Mouse (Mus musculus) cerebellum, postnatal 36 days (tissue): ENCODE measurements around the gene Nuak1.
A peak's percentile ranks its signal among the peaks of the same experiment; 100 is the strongest.

Source experiments
- DNase-seq, 2 experiments: peaks; one replicate each; pipeline ENCODE4 v3.0.0; 2021 to 2022; ENCODE audit warnings: mixed read lengths in 2 of 2

The Nuak1 gene

DNA sequence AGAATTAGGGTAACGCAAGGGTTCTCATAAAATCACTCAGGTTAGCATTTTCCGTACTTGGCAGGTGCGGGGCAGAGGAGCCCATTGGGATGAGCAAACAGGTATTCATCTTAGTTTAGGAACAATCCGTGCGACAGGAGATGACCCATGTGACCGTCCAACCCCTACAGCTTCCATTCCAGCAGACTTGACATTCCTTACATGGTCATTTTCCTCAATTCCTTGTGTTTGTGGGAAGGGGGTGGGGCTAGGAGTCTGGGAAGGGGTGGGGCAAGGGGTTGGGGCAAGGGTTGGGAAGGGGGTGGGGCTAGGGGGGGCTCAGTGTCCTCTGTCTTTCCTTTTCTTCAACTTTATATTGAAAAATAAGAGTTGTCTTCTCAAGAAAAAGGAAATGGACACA, 6.3 kb upstream of the Nuak1 start:
- DNase-seq: no peak

DNA sequence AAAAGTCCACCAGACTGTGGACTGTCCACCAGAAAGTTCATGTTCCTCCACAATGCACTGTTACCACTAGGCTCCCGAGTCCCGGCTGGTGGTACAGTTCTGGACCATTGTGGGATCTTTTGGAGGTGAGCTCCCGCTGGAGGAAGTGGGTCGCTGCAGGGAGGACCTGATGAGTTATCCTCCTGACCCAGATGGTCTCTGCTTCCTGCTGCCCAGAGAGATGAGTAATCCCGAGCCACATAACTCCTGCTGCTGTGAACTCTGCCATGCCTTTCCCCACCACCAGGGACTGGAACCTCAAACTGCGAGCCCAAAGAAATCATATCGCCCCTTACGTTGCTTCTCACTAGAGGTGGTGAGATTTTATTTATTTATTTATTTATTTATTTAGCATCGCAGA, 4.0 kb upstream of the Nuak1 start:
- peak in 1 of 2 experiments; percentile 12 for DNase-seq

DNA sequence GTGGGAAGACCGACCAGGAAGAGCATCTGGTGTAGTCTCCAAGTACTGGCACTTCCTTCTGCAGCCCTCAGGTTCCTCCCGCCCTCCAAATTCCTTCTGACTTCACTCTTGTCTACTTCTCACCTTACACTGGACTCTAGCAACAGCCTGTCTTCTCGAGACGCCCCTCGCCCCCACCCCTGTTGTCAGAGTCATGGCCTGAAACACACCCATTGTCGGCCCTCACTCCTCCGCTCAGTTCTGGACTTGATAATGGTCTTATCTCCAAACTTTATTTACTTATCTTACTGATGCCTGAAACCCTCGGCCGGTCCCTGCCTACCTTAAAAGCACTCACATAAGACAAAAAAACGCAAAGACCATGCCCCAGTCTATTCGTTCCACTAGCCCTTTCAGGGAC, 1.4 kb upstream of the Nuak1 start:
- DNase-seq: peak in 1 of 2 experiments; percentile 12

DNA sequence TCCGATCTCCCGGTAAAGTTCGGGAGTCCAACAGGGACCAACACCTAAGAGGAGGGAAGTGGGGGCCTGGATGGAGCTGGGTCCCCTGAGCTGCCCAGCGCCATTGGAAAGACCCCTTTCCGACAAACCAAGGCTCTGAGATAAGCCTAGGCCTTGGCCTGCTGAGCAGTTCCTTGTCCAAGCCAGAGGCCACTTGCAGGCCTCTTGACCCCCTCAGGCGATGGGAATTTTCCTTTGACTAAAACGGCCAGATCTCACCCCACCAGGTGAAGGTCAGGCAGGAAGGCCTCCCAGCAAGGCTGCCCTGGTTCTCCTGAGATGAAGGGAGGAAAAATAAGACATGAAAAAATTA, 1.0 kb upstream of the Nuak1 start:
- no peak for DNase-seq

DNA sequence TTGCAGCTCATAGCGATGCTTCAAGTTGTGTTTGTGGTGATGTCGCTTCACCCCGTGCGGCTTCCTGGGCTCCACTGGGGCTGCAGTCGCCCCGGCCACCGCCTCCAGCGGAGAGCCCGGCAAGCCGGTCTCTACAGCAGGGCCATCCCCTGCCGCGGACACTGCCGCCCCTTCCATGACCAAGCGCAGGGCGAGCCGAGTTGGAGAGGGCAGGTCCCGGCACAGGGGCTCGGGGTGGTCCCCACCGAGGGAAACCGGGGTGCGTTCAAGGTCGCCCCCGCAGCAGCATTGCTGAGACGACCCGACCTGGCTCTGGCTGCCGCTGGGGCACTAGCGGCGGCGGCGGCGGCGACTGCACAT, 236 bp downstream of the Nuak1 start:
- DNase-seq: no peak

DNA sequence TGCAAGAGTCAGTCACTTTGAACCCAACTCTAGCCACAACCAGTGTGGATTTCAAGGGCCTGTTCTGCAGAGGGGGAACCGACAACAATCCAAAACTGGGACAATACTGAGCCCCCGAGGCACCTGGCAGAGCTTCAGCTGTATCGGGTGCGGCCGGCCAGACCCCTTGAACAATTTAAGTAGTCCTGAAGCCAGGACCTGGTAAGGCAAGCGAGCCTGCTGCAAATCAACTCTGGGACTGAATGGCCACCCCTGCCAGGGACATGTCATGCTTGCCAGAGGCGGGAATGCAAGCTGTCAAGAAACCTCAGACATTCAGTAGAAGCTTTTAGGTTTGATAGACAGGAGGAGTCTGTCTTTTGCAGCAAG, 1.2 kb downstream of the Nuak1 start:
- peak; percentile 42 to 58 for DNase-seq

DNA sequence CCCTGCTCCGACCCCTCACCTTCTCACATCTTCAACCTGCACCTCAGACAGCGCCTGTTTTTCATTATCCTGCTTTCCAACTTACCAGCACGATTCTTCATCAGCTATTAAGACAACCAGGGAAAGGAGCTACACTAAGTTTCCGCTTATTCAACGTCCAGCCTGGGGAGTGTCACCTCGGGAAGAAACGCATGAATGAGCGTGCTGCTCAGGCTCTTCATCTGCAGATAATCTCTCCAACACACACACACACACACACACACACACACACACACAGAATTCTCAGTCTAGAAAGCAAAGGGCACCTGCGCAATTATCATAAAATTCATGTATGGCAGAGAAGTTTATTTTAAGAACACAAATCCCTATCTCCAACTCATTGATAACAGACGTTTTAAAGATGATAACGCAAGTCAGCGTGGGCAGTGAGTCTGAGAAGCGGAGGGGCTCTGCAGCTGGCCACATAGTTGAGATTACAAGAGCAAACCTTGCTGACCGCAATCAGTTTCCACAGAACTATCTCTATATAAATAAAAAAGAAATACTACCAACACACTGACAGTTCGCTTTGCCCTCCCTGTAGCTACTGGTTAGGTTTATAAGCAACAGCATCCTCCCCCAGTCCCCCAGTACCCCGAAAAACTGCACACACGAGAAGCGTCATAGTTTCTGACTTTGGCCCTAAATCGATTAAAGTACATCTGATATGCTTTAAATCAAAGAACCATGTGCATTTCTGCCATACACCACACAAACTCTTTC, 1.8 kb downstream of the Nuak1 start:
- DNase-seq: no peak

DNA sequence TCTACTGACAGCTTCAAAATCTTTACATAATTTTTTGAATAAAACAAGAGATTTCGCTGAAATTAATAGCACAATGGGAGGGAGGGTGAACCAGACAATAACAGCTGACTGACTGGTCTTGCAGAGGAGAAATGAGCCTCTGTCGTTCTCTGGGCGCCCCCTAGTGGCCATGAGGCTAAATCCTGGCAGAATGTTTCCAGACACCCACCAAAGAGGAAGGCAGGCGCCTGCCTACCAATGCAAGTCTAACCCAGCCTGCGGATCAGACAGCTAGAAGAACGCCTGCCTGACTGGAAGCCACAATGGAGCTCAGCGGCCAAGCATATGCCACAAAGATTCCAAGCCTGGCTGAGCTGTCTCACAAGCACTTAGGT, 2.4 kb downstream of the Nuak1 start:
- peak; percentile 99 to 100 for DNase-seq

DNA sequence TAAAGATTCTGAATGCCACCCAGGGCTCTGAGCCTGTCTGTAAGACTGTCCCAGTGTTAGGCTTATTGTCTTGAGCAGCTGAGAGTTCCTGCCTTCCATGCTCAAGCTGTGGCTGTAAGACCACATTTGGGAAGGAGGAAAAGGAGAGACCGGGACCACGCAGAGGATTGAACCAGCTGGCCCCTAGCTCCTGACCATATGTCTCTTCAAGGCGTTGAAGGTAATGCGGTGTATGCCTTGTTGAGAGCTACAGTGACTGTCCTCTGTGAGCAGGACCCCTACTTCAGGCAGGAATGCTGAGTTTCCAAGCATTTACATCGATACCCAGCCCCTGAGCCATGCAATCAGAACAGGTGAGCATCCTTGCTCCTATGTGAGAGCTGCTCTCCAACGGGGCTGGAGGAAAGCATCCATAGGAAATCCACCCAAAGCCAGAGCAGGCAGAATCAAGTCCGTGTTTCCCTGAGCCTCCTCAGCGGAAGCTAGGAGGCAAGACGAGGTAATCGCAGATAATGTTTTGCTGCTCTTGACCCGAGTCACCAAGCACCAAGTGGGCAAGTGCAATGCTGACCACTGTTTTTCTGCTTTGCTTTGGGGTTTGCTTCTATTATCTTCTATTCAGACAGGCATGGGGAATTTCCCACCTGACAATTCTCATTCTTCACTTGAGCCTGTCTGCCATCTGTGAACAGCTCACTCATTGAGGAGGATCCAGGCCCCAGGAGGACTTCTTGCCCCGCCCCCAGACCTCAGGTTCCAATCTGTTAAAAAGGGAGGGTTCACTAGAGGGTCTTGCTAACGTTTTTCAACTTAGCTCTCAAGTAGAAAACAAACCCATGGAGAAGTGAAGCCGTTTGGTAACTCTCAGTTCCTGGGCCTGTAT, 3.0 kb downstream of the Nuak1 start:
- peak; percentile 70 to 73 for DNase-seq

DNA sequence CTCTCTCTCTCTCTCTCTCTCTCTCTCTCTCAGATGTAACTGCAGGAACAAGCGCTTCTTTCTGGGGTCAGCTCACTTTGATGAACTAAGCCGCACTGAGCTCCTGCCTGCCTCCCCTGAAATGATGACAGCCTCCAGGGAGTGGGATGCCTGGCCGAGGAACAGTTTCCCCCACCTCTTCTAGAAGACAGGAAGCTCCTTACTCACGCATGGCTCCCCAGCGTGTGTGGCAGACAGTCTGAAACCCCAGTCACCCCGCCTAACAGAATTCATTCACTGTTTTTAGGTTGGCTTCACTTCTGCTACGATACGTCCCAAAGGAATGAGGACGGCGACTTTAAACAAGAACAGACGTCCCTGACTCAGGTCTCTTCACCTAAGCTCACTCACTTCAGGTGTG, 4.5 kb downstream of the Nuak1 start:
- DNase-seq: peak in 1 of 2 experiments; percentile 35

DNA sequence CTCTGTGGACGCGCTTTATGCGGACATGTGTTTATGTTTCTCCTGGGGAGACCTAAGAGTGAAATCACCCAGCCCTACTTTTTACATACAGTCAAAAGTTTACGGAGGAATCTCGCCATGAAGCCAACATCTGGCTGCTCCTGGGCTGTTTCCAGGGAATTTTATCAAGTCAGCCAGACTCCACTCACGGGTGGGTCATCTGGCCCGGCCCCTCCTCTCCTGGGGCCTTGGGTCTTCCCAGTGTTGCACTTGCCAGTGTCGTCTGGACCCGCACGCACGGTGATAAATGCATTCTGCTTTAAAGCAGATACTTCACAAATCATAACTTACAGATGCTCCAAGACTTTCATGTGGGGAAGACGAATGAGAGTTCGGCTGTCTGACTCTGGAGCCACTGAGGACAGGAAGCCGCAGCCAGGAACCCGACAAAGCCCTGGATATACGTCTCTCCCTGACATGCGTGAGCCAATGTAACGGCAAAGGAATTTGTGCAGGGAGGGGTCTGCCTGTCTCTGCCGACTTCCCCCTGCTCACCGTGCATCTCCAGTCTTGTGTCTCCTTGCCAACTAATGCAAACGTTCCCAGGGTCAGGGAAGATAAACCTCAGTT, 7.1 kb downstream of the Nuak1 start:
- peak in 1 of 2 experiments; percentile 9 for DNase-seq

DNA sequence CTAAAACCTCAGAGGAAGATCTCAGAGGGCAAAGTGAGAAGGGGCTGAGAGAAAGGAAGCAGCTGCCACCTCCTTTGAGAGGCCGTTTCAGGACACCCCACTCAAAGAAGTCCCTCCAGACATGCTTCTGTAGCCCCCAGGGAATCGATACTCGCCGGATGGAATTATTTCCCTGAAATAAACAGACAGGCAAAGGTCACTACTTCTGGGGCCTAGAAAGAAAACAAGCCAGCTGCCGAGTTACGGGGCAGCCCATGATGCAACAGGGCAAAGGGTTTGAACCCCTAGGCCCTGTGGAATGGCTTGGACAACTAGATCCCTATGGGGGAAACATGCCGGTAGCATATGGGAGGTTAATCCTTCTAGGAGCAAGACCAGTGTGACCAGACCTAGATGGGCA, 16.0 kb downstream of the Nuak1 start:
- no peak for DNase-seq

DNA sequence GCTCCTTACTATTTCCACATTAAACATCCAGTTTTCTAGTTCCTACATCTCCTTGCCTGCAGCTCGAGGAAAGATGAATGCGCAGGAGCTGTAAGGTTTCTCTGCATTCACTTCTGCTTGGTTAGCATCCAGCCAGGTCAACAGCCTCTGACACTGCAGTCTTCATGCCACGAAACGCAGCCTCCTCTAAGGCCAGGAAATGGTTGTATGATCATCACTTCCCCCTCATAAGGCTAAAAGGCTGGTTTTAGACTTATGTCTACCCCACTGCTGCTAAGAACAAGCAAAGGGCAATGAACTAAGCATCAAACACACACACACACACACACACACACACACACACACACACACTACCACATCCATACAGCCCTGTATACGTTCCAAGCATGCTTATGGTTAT, 16.5 kb downstream of the Nuak1 start:
- DNase-seq: no peak

DNA sequence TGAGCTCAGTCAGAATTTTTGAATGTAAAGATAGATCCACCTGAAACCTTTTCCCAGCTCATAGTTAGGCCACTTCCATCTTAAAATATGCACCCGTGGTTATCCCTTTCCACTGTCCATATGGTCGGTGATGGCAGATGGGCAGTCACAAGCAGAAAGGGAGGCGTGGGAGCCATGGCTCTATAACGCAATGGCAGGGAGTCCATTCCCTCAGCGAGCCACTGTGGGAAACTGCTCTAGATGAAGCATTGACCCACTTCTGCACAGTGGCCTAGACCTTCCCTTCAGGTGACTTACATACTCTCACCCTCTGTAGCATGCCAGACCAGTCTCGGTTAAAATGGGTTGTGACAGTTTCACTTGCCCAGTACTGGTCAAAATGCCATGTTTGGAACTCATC, 19.8 kb downstream of the Nuak1 start:
- peak; percentile 53 to 57 for DNase-seq

DNA sequence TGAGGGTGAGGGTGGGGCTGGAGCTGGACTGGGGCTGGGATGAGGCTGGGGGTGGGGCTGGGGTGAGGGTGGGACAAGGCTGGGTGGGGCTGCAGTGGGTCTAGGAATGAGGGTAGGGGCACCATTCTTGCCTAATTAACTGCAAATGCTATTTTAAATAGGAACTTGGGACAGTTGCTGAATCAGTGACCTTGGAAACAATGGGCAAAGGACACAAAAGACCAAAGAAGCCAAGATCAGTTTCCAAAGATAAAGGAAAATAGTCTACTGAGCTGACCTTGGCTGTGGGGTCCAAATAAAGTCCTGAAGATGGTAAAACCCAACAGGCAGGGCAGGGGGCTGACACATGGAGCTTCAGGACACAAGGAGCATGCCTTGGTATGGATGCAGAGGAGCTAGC, 22.0 kb downstream of the Nuak1 start:
- DNase-seq: no peak

DNA sequence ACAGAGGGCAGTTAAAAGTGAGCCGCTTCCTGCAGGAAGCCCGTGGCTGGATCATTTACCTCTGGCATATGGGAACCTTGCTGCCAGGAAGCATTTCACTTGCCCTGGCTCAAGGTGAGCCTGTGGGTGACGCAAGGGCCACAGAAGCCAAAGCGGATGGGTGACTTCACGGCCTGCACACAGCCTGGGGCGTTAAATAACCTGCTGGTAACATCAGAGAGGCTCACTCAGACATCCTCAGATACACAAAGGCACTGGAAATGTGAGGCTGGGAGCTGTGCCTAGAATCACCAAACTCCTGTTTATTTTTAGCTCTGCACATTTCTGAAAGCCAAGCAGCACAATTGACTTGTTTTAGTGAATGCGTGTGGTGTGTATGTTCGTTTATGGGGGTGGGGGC, 23.6 kb downstream of the Nuak1 start:
- DNase-seq: peak; percentile 49 to 58

DNA sequence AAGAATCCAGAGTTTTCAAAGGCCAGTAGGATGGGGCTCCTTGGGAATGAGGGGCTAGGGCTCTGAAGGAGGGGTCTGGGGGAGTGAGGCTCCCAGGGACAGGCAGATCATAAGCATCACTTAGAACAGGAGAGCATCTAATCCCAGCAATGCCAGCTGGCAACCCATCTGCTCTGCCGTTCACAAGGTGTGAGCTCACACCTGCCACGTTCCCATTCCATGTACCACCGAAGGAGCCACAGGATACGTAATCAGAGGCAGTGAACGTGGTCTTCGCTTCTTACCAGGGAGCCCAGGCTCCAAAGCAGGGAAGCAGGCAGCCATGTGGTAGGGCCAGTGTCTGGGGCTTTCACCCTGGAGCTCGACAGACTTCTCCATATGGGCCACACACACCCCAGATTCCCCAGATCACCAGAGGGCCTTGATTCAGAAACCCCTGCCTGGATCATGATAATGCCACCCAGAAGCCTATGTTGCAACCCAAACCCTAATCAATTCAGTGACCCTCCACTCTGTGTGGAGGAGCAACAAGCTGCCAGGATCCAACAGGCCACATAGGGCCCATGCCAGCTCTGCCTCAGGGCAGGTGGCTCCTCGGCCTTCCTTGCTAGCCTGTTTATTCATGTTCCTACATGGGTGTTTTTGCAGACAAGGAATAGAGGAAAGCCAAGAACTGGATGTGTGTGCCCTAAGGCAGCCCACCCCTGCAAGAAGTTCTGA, 25.3 kb downstream of the Nuak1 start:
- DNase-seq: peak; percentile 65 to 67

DNA sequence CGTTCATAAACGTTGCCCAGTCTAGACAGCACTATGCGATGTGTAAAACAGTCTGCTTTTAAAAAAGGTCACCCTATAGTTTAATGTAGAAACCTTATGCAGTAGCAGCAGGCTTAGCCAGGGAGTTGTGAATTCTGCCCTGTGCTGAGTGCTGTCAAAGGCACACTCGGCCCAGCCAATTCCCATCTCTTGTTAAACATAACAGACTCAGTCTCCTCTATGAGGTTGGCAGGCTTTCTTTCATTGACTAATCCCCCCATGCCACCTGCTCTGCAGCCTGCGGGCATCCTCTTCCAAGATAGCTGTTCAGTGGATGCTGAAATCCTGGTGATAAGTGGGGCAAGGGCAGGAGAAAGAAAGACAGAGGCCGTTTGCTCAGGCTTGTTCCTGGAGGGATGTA, 27.1 kb downstream of the Nuak1 start:
- DNase-seq: peak; percentile 75 to 77

DNA sequence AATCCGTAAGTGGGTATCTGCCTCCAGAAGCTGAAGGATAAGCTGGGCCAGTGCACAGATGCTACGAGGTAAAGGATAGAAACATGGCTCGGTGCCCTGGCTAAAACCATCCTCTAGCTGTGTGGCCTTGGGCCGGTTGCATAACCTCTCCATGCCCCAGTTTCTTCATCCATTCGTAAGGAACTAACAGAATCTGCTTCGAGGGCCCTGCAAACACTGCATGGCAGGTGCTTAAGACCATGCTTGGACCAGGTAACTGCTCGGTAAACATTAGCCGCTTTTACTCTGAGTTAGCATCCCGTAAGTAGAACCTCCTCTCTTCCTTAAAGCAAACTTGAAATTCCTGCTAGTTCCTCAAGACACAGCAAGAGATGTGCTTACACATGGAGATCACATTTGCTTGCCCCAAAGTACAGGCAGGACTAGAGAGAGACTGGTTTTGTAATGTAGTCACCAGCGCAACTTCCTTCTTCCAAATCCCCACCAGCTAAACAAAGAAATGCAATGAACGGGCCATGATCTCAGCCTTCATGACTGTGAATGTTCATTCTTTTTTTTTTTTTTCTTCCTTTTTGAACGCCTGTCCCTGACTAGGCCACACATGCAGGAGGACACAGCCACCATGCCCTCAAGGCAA, 28.0 kb downstream of the Nuak1 start:
- DNase-seq: peak; percentile 79 to 83

DNA sequence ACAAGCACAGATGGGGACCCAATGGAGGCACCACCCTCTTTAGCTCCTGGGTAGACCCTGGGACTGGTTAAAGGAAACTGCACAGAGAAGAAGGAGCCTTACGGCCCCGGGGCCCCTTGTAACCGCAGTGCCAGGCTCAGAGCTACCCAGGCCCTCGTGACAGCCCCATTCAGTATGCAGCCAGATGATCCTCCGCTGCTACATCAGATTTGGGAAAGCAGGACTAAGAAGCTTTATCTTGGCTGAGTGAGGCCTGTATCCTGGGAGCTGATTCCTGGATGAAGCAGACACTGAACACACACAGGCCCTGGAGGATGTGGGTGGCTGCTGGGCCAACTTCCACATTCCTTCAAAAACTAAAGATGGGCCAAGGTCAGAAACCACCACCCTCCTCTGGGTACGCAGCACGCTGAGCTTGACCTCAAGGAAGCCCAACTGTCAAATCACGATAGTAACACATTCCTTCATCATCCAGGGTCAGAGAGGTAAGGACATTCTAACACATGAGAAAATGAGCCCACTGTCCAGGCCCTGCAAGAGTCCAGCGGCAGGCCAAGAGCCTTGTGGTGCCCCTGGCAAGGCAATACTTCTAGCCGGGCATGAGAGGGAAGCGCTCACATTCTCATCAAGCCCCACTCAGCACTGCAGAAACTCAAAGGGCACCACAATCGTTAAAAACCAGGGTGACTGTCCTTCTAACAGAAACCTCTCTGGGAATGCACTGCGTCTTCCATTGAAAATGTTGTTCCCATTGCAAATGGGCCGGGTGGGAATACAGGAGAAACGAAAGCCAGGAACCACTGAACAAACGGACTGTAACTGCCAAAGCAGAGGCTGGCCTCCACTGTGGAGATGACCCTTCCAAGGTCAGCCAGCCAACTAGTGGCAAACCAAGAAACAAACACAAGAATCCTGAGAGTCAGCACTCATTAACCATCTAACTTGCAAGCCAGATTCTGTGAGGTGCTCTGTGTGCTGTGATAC, 29.0 kb downstream of the Nuak1 start:
- peak; percentile 39 to 46 for DNase-seq

DNA sequence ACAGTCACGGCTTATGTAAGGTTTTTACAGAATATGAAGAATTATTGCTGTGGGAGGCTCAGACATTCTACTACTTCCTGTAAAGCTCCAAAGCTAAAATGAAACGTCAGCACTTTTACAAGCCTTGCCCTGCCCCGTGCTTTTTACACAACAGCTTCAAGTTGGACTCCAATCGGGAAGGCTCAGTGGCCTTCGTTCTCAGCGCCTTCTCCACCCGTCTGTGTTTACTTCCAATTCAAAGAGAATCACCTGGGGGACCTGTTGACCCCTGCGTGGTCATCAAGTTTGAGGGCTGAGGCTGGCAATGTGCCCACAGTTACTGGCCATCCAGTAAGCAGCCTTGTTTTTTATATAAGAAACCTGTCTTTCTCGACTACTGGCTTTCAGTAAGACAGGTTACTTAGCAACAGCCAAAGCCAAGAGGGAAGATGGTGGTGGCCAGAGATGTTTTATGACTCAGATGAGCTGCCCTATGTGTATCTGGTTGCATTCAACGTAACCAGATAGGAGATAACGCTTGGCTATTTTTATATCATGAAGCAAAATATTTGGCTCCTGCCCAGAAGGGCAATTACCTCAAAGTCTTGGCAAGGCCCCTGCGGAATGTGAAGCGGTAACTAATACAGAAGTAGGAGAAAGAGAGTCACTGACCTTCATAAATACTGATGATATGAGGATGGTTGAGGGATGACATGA, 31.3 kb downstream of the Nuak1 start:
- DNase-seq: peak in 1 of 2 experiments; percentile 48
